5 mouse cellular contexts compared by ENCODE assay signal in the genomic region with DNA sequence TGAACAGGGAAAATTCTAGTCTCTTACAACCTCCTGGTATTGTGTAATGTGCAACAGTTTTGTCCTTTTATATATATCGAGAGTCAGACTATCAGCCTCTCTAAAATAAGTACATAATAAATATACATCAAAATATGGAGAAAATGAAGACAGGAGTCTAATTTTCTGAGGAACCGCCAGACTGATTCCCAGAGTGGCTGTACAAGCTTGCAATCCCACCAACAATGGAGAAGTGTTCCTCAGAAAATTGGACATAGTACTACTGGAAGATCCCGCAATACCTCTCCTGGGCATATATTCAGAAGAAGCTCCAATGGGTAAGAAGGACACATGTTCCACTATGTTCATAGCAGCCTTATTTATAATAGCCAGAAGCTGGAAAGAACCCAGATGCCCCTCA.
DNase-seq lines count a peak whose midpoint lies in the region; ATAC-seq lines count a peak whose summit lies in the region.
"Not testable (repeated sequence)": the region's sequence is repeated elsewhere in the genome, so short reads cannot be mapped to it uniquely, and the experiment has no call there.

No protein-coding gene starts in this region.

- not testable (repeated sequence) for H3K4me2 ChIP-seq in neural tube, embryonic 11.5 days (ENCODE audit: low read depth)

- not testable (repeated sequence) for H3K4me3 ChIP-seq in neural tube, embryonic 11.5 days (ENCODE audit: low read depth, low read length)

- not testable (repeated sequence) for H3K9ac ChIP-seq in neural tube, embryonic 11.5 days (ENCODE audit: low read length)

- not testable (repeated sequence) for H3K9me3 ChIP-seq in neural tube, embryonic 11.5 days (ENCODE audit: control insufficient read depth, low read length)

- H3K36me3 ChIP-seq in neural tube, embryonic 11.5 days (ENCODE audit: control insufficient read depth, insufficient read depth, low read length): not testable (repeated sequence)

- H3K27me3 ChIP-seq in neural tube, embryonic 11.5 days (ENCODE audit: control insufficient read depth, insufficient read depth, low read length): not testable (repeated sequence)

- not testable (repeated sequence) for H3K27ac ChIP-seq in neural tube, embryonic 11.5 days (ENCODE audit: low read depth, low read length)

- not testable (repeated sequence) for H3K4me1 ChIP-seq in neural tube, embryonic 11.5 days (ENCODE audit: control insufficient read depth, insufficient read depth, low read length)

- peak; percentile 4 for DNase-seq in CD4-positive helper T cell, adult 2 months (ENCODE audit: low read depth, low spot score)
- DNase-seq in R1 (ENCODE audit: low read depth, low spot score): peak; percentile 72
- DNase-seq in induced T-regulatory cell, adult 2 months (ENCODE audit: low read depth): peak; percentile 32
- peak; percentile 81 for DNase-seq in neural tube, embryonic 11.5 days (ENCODE audit: low spot score)
- DNase-seq in thymus, postnatal 0 days (ENCODE audit: low spot score): peak; percentile 13

- 89% methylated on average over 3 of the region's 3 CpGs for WGBS in neural tube, embryonic 11.5 days

- ATAC-seq in neural tube, embryonic 11.5 days (ENCODE audit: insufficient read depth, low FRiP score, low TSS enrichment): not testable (repeated sequence)

Comparison
In these comparisons a context has a peak if more than half of its experiments do, and no peak if none do; other contexts are left out.
1. DNase-seq: peak in every context shown above with its lines; median percentile 81 in neural tube, embryonic 11.5 days; 72 in R1; 32 in induced T-regulatory cell, adult 2 months; 13 in thymus, postnatal 0 days; 4 in CD4-positive helper T cell, adult 2 months.